Mouse (Mus musculus): ENCODE measurements around the gene Pirb. TPM values are rescaled to one million over a fixed set of nuclear protein-coding genes. Genes with fewer than 3 reads are reported as not detected.

Gene Pirb
- polyA plus RNA-seq, 1 experiment from 2014 or later: 3.0 TPM

- peaks cover 17% of the 10 kb centered on the region for H3K4me1 ChIP-seq (ENCODE audit: control insufficient read depth, insufficient read depth, low read length)
- ATAC-seq (ENCODE audit: insufficient read depth, low FRiP score): peak; percentile 72
Observed at GRCm38 (mm10) chr7:3694076-3694948, 25.9 kb downstream of the Pirb start.

DNA sequence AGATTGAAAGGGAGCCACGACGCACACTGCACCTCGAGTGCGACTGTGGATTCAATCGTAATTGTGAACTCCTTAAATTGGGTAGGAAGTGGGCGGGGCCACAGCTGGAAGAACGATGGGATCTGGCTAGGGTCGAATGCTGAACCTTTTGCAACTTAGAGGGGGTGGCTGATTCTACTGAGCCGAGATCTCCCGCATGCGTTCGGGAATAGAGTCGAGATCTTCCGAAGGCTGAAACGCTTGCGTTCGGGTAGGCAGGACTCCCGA lies 26.4 kb downstream of the Pirb start:
- H3K4me2 ChIP-seq (ENCODE audit: low read depth, low read length): peak overlapping the region; percentile 64
- peak overlapping the region; percentile 88 for H3K9ac ChIP-seq (ENCODE audit: low read length)
- H3K4me1 ChIP-seq (ENCODE audit: control insufficient read depth, insufficient read depth, low read length): peaks cover 17% of the 10 kb centered on the region
- H3K27me3 ChIP-seq (ENCODE audit: control insufficient read depth, insufficient read depth, low read length): no peaks in the 10 kb centered on the region
- H3K9me3 ChIP-seq (replicated peaks; ENCODE audit: control insufficient read depth, low read length): no peaks in the 10 kb centered on the region
- no peak for ATAC-seq (ENCODE audit: insufficient read depth, low FRiP score)
- no peaks in the 10 kb centered on the region for H3K36me3 ChIP-seq (ENCODE audit: control insufficient read depth, insufficient read depth, low read length)
- peak overlapping the region; percentile 81 for H3K4me3 ChIP-seq (replicated peaks; ENCODE audit: low read length)
- H3K27ac ChIP-seq (ENCODE audit: low read length): peak overlapping the region; percentile 93
- under 1% methylated on average over 18 of the region's 18 CpGs for WGBS

More at GRCm38 (mm10) chr7:3694076-3694948, 25.9 kb downstream of the Pirb start:
- H3K36me3 ChIP-seq (ENCODE audit: control insufficient read depth, insufficient read depth, low read length): no peaks in the 10 kb centered on the region
- no peaks in the 10 kb centered on the region for H3K9me3 ChIP-seq (replicated peaks; ENCODE audit: control insufficient read depth, low read length)
- peak overlapping the region; percentile 88 for H3K9ac ChIP-seq (ENCODE audit: low read length)
- peak overlapping the region; percentile 93 for H3K27ac ChIP-seq (ENCODE audit: low read length)
- peak overlapping the region; percentile 81 for H3K4me3 ChIP-seq (replicated peaks; ENCODE audit: low read length)
- peak overlapping the region; percentile 64 for H3K4me2 ChIP-seq (ENCODE audit: low read depth, low read length)
- under 1% methylated on average over 48 of the region's 55 CpGs for WGBS
- H3K27me3 ChIP-seq (ENCODE audit: control insufficient read depth, insufficient read depth, low read length): no peaks in the 10 kb centered on the region

GRCm38 (mm10) chr7:3692987-3693808 lies 27.0 kb downstream of the Pirb start, which contains the start of gene Mboat7:
Gene Mboat7 (minus strand): TSS chr7:3693523.
- no peaks in the 10 kb centered on the region for H3K9me3 ChIP-seq (replicated peaks; ENCODE audit: control insufficient read depth, low read length)
- H3K4me1 ChIP-seq (ENCODE audit: control insufficient read depth, insufficient read depth, low read length): peaks cover 17% of the 10 kb centered on the region
- H3K4me2 ChIP-seq (ENCODE audit: low read depth, low read length): peak within 1 kb of the TSS; percentile 64
- no peaks in the 10 kb centered on the region for H3K27me3 ChIP-seq (ENCODE audit: control insufficient read depth, insufficient read depth, low read length)
- H3K9ac ChIP-seq (ENCODE audit: low read length): peak within 1 kb of the TSS; percentile 88
- under 1% methylated on average over 55 of the region's 55 CpGs for WGBS
- ATAC-seq (ENCODE audit: insufficient read depth, low FRiP score): peak; percentile 89
- H3K36me3 ChIP-seq (ENCODE audit: control insufficient read depth, insufficient read depth, low read length): no peaks in the 10 kb centered on the region
- H3K27ac ChIP-seq (ENCODE audit: low read length): peak within 1 kb of the TSS; percentile 93
- peak within 1 kb of the TSS; percentile 81 for H3K4me3 ChIP-seq (replicated peaks; ENCODE audit: low read length)

DNA sequence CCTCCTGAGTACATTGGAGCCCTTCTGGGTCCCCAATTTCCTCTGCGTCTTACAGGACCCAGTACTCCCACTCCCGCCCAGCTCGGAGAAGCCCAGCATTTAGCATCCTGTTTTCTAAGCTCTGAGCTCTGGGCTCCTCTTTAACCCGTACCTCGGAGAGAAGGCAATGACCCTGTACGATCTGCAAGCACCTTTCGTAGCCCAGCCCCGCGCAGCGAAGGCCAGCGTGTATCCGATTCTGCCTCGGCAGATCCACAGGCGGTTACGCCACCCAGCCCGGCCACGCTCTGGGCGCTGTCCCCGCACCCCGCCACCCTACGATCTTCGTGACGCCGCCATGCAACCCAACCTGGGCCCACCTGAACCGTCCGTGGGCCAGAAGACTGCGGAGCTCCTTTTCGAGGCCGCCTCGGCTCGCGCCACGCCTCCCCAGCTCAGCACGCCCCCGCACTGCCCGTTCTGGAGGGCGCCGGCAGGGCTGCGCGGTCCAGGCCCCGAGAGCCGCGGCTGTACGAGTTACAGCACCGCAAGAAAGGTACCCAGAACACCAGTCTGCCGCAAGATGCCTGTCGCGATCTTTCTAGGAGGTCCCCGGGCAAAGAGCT lies 27.7 kb downstream of the Pirb start, which contains the start of gene Tsen34:
Gene Tsen34, plus strand, starts transcription at position 482 of the 605 bp plus-strand sequence.
- Histone ChIP-seq H3K4me2 (ENCODE audit: low read depth, low read length) (peak within 1 kb of the TSS; percentile 64), H3K27me3 (ENCODE audit: control insufficient read depth, insufficient read depth, low read length) (no peaks in the 10 kb centered on the region), H3K27ac (ENCODE audit: low read length) (peak within 1 kb of the TSS; percentile 93), H3K9ac (ENCODE audit: low read length) (peak within 1 kb of the TSS; percentile 88), H3K36me3 (ENCODE audit: control insufficient read depth, insufficient read depth, low read length) (no peaks in the 10 kb centered on the region), H3K9me3 (replicated peaks; ENCODE audit: control insufficient read depth, low read length) (no peaks in the 10 kb centered on the region), H3K4me1 (ENCODE audit: control insufficient read depth, insufficient read depth, low read length) (peaks cover 17% of the 10 kb centered on the region), H3K4me3 (replicated peaks; ENCODE audit: low read length) (peak within 1 kb of the TSS; percentile 81)
- ATAC-seq (ENCODE audit: insufficient read depth, low FRiP score): no peak
- under 1% methylated on average over 49 of the region's 49 CpGs for WGBS

- H3K27ac ChIP-seq (ENCODE audit: low read length): peak overlapping the region; percentile 93; the same call in 1 of the 2 replicates
- H3K27me3 ChIP-seq (ENCODE audit: control insufficient read depth, insufficient read depth, low read length): no peaks in the 10 kb centered on the region
- H3K4me1 ChIP-seq (ENCODE audit: control insufficient read depth, insufficient read depth, low read length): peaks cover 17% of the 10 kb centered on the region
- H3K4me3 ChIP-seq (replicated peaks; ENCODE audit: low read length): peak overlapping the region; percentile 81
- peak overlapping the region; percentile 88 for H3K9ac ChIP-seq (ENCODE audit: low read length)
- WGBS: 21% methylated on average over 3 of the region's 3 CpGs
- ATAC-seq (ENCODE audit: insufficient read depth, low FRiP score): no peak
- H3K36me3 ChIP-seq (ENCODE audit: control insufficient read depth, insufficient read depth, low read length): no peaks in the 10 kb centered on the region
- no peaks in the 10 kb centered on the region for H3K9me3 ChIP-seq (replicated peaks; ENCODE audit: control insufficient read depth, low read length)
- H3K4me2 ChIP-seq (ENCODE audit: low read depth, low read length): peak overlapping the region; percentile 64
Observed at GRCm38 (mm10) chr7:3691919-3692318, 28.3 kb downstream of the Pirb start.

DNA sequence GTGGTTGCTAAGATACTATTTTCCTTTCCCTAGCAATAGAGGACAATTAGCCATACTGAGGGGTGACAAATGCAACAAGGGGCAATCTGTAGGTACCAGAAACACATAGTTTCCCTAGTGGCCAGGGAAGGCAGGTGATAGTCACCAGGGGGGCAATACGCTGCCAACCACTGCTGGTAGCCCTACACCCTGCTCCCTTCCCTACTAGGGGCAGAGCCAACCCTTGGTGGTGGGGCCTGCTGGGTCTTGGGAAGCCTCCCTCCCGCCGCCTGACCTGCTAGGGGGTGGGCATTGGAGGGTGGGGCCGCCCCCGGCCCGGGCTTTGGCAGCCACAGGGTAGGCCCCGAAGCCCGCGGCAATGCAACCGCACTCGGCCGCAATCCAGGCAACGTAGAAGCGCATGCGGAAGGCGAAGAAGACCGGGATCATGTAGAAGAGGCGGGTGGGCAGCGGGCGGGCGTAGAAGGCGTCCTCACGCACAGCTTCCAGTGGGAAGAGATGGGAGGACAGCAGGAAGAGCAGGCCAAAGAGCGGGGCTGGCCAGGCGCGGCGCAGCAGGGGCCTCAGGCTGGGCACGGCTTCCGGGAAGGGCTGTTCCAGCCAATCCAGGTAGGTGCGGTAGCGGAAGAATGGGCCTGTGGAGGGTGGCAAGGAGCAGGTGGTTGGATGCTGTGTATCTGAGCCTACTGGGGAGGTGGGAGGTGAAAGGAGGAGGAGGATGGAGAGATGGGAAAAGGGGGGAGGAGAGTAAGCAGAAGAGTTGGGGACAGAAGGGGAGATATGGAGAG lies 34.6 kb downstream of the Pirb start:
- WGBS: 84% methylated on average over 31 of the region's 31 CpGs
- H3K4me2 ChIP-seq (ENCODE audit: low read depth, low read length): no peak overlapping the region

DNA sequence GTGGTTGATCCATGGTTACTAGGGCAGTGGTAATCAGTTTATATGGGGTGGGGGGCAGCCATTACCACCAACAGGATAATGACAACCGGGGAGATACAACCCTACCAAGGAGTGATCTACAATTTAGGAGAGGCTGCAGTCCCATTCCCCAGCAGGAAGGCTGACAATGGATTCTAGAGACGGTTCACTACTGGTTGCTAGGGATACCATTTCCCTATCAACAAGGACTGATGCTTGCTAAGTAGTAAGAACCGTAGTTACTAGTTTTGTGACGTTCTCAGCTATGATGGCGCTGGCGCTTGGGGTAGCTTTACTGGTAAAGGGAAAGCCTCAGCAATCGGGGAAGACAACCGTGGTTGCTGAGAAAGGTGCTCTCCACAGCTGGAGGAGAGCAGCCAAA lies 35.5 kb downstream of the Pirb start:
- Histone ChIP-seq H3K4me3 (replicated peaks; ENCODE audit: low read length) (no peak overlapping the region), H3K4me1 (ENCODE audit: control insufficient read depth, insufficient read depth, low read length) (no peaks in the 10 kb centered on the region), H3K27ac (ENCODE audit: low read length) (no peak overlapping the region), H3K27me3 (ENCODE audit: control insufficient read depth, insufficient read depth, low read length) (no peaks in the 10 kb centered on the region), H3K36me3 (ENCODE audit: control insufficient read depth, insufficient read depth, low read length) (0 out of 2 replicates have a peak, but pooled peaks cover 11% of the 10 kb centered on the region), H3K9me3 (replicated peaks; ENCODE audit: control insufficient read depth, low read length) (no peaks in the 10 kb centered on the region), H3K4me2 (ENCODE audit: low read depth, low read length) (no peak overlapping the region), H3K9ac (ENCODE audit: low read length) (no peak overlapping the region)
- WGBS: 94% methylated on average over 8 of the region's 8 CpGs
- no peak for ATAC-seq (ENCODE audit: insufficient read depth, low FRiP score)

More for the DNA sequence above, 34.6 kb downstream of the Pirb start:
- H3K36me3 ChIP-seq (ENCODE audit: control insufficient read depth, insufficient read depth, low read length): 0 out of 2 replicates have a peak, but pooled peaks cover 5% of the 10 kb centered on the region
- no peak for ATAC-seq (ENCODE audit: insufficient read depth, low FRiP score)
- H3K9me3 ChIP-seq (replicated peaks; ENCODE audit: control insufficient read depth, low read length): no peaks in the 10 kb centered on the region
- no peak overlapping the region for H3K27ac ChIP-seq (ENCODE audit: low read length)
- H3K4me1 ChIP-seq (ENCODE audit: control insufficient read depth, insufficient read depth, low read length): no peaks in the 10 kb centered on the region
- H3K27me3 ChIP-seq (ENCODE audit: control insufficient read depth, insufficient read depth, low read length): no peaks in the 10 kb centered on the region
- H3K9ac ChIP-seq (ENCODE audit: low read length): no peak overlapping the region
- no peak overlapping the region for H3K4me3 ChIP-seq (replicated peaks; ENCODE audit: low read length)

DNA sequence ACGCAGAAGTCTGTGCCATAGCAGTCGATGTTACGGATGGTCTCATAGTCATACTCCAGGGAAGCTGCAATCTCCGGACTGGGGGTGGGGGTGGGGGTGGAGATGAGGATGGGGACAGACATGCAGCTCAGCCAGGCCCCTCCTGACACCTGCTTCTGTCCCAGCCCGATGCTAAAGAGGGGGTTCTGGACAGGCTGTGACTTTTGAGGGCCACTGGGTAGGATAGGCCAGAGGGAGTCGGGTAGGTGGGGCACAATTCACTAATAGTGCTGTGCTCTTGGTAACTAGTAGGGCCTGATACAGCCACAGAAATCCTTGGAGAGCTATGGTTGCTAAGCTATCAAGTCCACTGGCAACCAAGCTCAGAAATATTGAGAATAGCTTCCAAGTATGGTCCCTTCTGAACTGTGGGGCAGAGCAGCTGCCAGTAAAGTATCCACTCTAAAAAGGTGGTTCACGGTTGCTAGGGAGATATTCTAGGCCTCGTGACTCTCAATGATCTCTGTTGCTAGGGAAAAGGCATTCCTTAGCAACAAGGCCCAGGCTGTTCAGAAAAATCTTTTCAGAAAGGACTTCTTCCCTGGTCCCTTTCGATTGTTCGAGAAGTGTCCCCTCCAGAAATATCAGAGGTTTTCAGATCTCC lies 36.2 kb downstream of the Pirb start:
- Histone ChIP-seq H3K4me2 (ENCODE audit: low read depth, low read length) (no peak overlapping the region), H3K9ac (ENCODE audit: low read length) (no peak overlapping the region), H3K27ac (ENCODE audit: low read length) (no peak overlapping the region), H3K4me1 (ENCODE audit: control insufficient read depth, insufficient read depth, low read length) (no peaks in the 10 kb centered on the region), H3K9me3 (replicated peaks; ENCODE audit: control insufficient read depth, low read length) (no peaks in the 10 kb centered on the region), H3K4me3 (replicated peaks; ENCODE audit: low read length) (no peak overlapping the region), H3K36me3 (ENCODE audit: control insufficient read depth, insufficient read depth, low read length) (0 out of 2 replicates have a peak, but pooled peaks cover 11% of the 10 kb centered on the region), H3K27me3 (ENCODE audit: control insufficient read depth, insufficient read depth, low read length) (no peaks in the 10 kb centered on the region)
- ATAC-seq (ENCODE audit: insufficient read depth, low FRiP score): no peak
- 85% methylated on average over 10 of the region's 10 CpGs for whole genome bisulfite sequencing
